ENCODE assay signal across 16 mouse cellular contexts in genomic region chr16:34643511-34644259, GRCm38 (mm10). TPM values are rescaled to one million over a fixed set of nuclear protein-coding genes. Genes with fewer than 3 reads are reported as not detected.
DNase-seq lines count a peak whose midpoint lies in the region; ATAC-seq and TF ChIP-seq lines count a peak whose summit lies in the region.
"Had no signal": no experiment of that assay in that cellular context is flagged by ENCODE, and none has a peak within 500 bp of the region (broad histone marks: within the 10 kb centered on the region; RNA-seq: fewer than 3 reads in every experiment).

No protein-coding gene starts in this region.

- no peaks in the 10 kb centered on the region for H3K4me1 ChIP-seq in kidney, postnatal 0 days (replicated peaks; ENCODE audit: insufficient read depth, low read length)
- H3K4me1 ChIP-seq: forebrain, embryonic 13.5 days; limb, embryonic 13.5 days had no signal

- H3K27ac ChIP-seq in kidney, postnatal 0 days: no peak overlapping the region
- H3K27ac ChIP-seq: embryonic facial prominence, embryonic 10.5 days; forebrain, embryonic 13.5 days; limb, embryonic 13.5 days had no signal

- WGBS in kidney, postnatal 0 days: 33% methylated on average over 8 of the region's 8 CpGs

- no peak for TF ChIP-seq CTCF in kidney, postnatal 0 days (IDR thresholded peaks at IDR 0.05; ENCODE audit: low read depth)

- no peak overlapping the region for H3K4me2 ChIP-seq in kidney, postnatal 0 days (ENCODE audit: low read length)
- H3K4me2 ChIP-seq in myocyte (ENCODE audit: low read depth): peak overlapping the region; percentile 37
- H3K4me2 ChIP-seq: forebrain, embryonic 13.5 days; limb, embryonic 13.5 days had no signal

- no peaks in the 10 kb centered on the region for H3K79me2 ChIP-seq in myocyte (ENCODE audit: control insufficient read depth, insufficient read depth)

- H3K4me3 ChIP-seq in kidney, postnatal 0 days (replicated peaks; ENCODE audit: low read depth, low read length): no peak overlapping the region
- no peak overlapping the region for H3K4me3 ChIP-seq in myocyte
- H3K4me3 ChIP-seq: embryonic facial prominence, embryonic 10.5 days; forebrain, embryonic 13.5 days; limb, embryonic 13.5 days; megakaryocyte, embryonic 14.5 days had no signal

- H3K9me3 ChIP-seq in kidney, postnatal 0 days (replicated peaks; ENCODE audit: low read length): no peaks in the 10 kb centered on the region
- H3K9me3 ChIP-seq: embryonic facial prominence, embryonic 10.5 days; forebrain, embryonic 13.5 days; limb, embryonic 13.5 days; megakaryocyte, embryonic 14.5 days had no signal

- no peak for ATAC-seq in kidney, postnatal 0 days (replicated peaks; ENCODE audit: low FRiP score, low read depth)
- ATAC-seq: activated CD4-positive, CD25-positive, alpha-beta regulatory T cell, adult 4 months; forebrain, embryonic 13.5 days; hindbrain, embryonic 16.5 days had no signal

- H3ac ChIP-seq in myocyte (ENCODE audit: control insufficient read depth, insufficient read length): no peak overlapping the region

- TF ChIP-seq POLR2A in myocyte (IDR thresholded peaks at IDR 0.05; ENCODE audit: insufficient read length, low read depth): no peak

- no peaks in the 10 kb centered on the region for H3K36me3 ChIP-seq in kidney, postnatal 0 days (ENCODE audit: insufficient read depth, low read length)
- H3K36me3 ChIP-seq in myocyte (ENCODE audit: control insufficient read depth, insufficient read depth): no peaks in the 10 kb centered on the region
- H3K36me3 ChIP-seq: embryonic facial prominence, embryonic 10.5 days; limb, embryonic 13.5 days had no signal

- no peak overlapping the region for H3K9ac ChIP-seq in kidney, postnatal 0 days (ENCODE audit: low read depth, low read length)
- H3K9ac ChIP-seq: forebrain, embryonic 13.5 days; limb, embryonic 13.5 days had no signal

- DNase-seq in kidney, postnatal 0 days (ENCODE audit: low spot score): peak; percentile 28
- no peak for DNase-seq in kidney, adult 9 months
- peak; percentile 81 for DNase-seq in brain, adult 2 months (ENCODE audit: low read depth, low spot score)
- peak; percentile 55 to 62 for DNase-seq in left cerebral cortex, adult 9 months (ENCODE audit: low spot score in 2 of 2)
- no peak for DNase-seq in adipocyte (ENCODE audit: low spot score)
- DNase-seq in thymus, postnatal 0 days (ENCODE audit: low spot score): no peak
- DNase-seq: cerebellum, adult 2 months had no signal

- no peaks in the 10 kb centered on the region for H3K27me3 ChIP-seq in kidney, postnatal 0 days (ENCODE audit: insufficient read depth, low read length)
- H3K27me3 ChIP-seq in myocyte (ENCODE audit: control insufficient read depth, insufficient read depth, insufficient read length): no peaks in the 10 kb centered on the region
- H3K27me3 ChIP-seq: forebrain, embryonic 13.5 days had no signal

TF ChIP-seq in myocyte, 11 proteins besides CTCF, POLR2A, EP300 and RAD21:
- TF ChIP-seq E2F4 (IDR thresholded peaks at IDR 0.05; ENCODE audit: insufficient read depth): no peak
- TF ChIP-seq MYOG (IDR thresholded peaks at IDR 0.05; ENCODE audit: control insufficient read depth in 1 of 3, insufficient read depth in 1 of 3, insufficient read length in 2 of 3, low read depth in 2 of 3): no peak
- no peak for TF ChIP-seq POLR2AphosphoS2 (IDR thresholded peaks at IDR 0.05; ENCODE audit: insufficient read length, low read depth)
- TF ChIP-seq MYOD1 (IDR thresholded peaks at IDR 0.05; ENCODE audit: control insufficient read depth in 1 of 3, insufficient read length in 2 of 3, low read depth in 2 of 3): no peak
- TF ChIP-seq CEBPB (IDR thresholded peaks at IDR 0.05; ENCODE audit: insufficient read depth, poor library complexity, severe bottlenecking): no peak
- TF ChIP-seq MAX (IDR thresholded peaks at IDR 0.05; ENCODE audit: low read depth): no peak
- TF ChIP-seq USF1 (IDR thresholded peaks at IDR 0.05; ENCODE audit: low read depth): no peak

RNA-seq across cellular contexts. Expression of gene Ropn1, which starts 6.0 kb away (rescaled TPM):
- not detected in 2 replicates for polyA plus RNA-seq in kidney, postnatal 0 days (2015; fragmentation: Nextera tagmentation; extraction: Ambion mirVana)
- not detected for polyA plus RNA-seq in myocyte (2012; fragmentation: generic; extraction: Trizol)
- polyA plus RNA-seq in thymus, postnatal 0 days (2015; fragmentation: Nextera tagmentation; extraction: Ambion mirVana): not detected in 2 replicates
- polyA plus RNA-seq: activated CD4-positive, CD25-positive, alpha-beta regulatory T cell, adult 4 months; embryonic facial prominence, embryonic 10.5 days; forebrain, embryonic 13.5 days; hindbrain, embryonic 16.5 days; limb, embryonic 13.5 days; neural tube, embryonic 11.5 days; stomach, embryonic 16.5 days had no signal

RNA-seq across cellular contexts. Expression of gene Ccdc14, which starts 46.7 kb away (rescaled TPM):
- 4.0 and 4.4 TPM in 2 replicates for polyA plus RNA-seq in kidney, postnatal 0 days (2015; fragmentation: Nextera tagmentation; extraction: Ambion mirVana)
- 1.0 TPM for polyA plus RNA-seq in myocyte (2012; fragmentation: generic; extraction: Trizol)
- polyA plus RNA-seq in thymus, postnatal 0 days (2015; fragmentation: Nextera tagmentation; extraction: Ambion mirVana): 4.7 and 5.0 TPM in 2 replicates

Comparison
In these comparisons a context has a peak if more than half of its experiments do, and no peak if none do; other contexts are left out.
1. DNase-seq: peak in kidney, postnatal 0 days (single experiment), brain, adult 2 months (single experiment) and left cerebral cortex, adult 9 months (2 of 2); none in kidney, adult 9 months (single experiment), adipocyte (single experiment) and thymus, postnatal 0 days (single experiment).